Mouse (Mus musculus) forebrain, postnatal 0 days (tissue): ENCODE results near the gene Fhad1. TPM values are rescaled to one million over a fixed set of nuclear protein-coding genes. Genes with fewer than 3 reads are reported as not detected.

ENCODE experiments used
- ATAC-seq: fragments of 200-750 bp; cut with Nextera tagmentation; 2 replicates; pipeline ENCODE4 v1.8.0; 2017; ENCODE audit warnings: mild to moderate bottlenecking, moderate library complexity
- DNase-seq: peaks from one replicate; pipeline ENCODE4 v3.0.0-alpha.2; 2015
- H3K27ac ChIP-seq: fragments of 300-500 bp; sonication (generic); 2 replicates; pipeline ENCODE4 v1.5.1; 2014; ENCODE audit warnings: low read depth, mild to moderate bottlenecking, antibody characterized with exemption, low read length, moderate library complexity, mixed read lengths
- H3K27me3 ChIP-seq: fragments of 300-500 bp; sonication (generic); 2 replicates; pipeline ENCODE4 v1.6.1; 2014; ENCODE audit warnings: mild to moderate bottlenecking, low read length, mixed read lengths; ENCODE audit not compliant: insufficient read depth
- H3K36me3 ChIP-seq: fragments of 300-500 bp; sonication (generic); 2 replicates; pipeline ENCODE4 v1.6.1; 2014; ENCODE audit warnings: mild to moderate bottlenecking, moderate library complexity; ENCODE audit not compliant: insufficient read depth
- H3K4me1 ChIP-seq: fragments of 300-500 bp; sonication (generic); 2 replicates; pipeline ENCODE4 v1.6.1; 2014; ENCODE audit warnings: antibody characterized with exemption; ENCODE audit not compliant: insufficient read depth
- H3K4me2 ChIP-seq: fragments of 300-500 bp; sonication (generic); 2 replicates; pipeline ENCODE4 v1.6.1; 2014; ENCODE audit warnings: low read depth, mild to moderate bottlenecking, moderate library complexity
- H3K4me3 ChIP-seq: fragments of 300-500 bp; sonication (generic); 2 replicates; pipeline ENCODE4 v1.5.1; 2014; ENCODE audit warnings: low read depth, low read length, mixed read lengths
- H3K9ac ChIP-seq: fragments of 300-500 bp; sonication (generic); 2 replicates; pipeline ENCODE4 v1.6.1; 2014; ENCODE audit warnings: mild to moderate bottlenecking
- H3K9me3 ChIP-seq: fragments of 300-500 bp; sonication (generic); 2 replicates; pipeline ENCODE4 v1.6.1; 2016; ENCODE audit warnings: low read length
- CTCF ChIP-seq: sonication (generic); IDR thresholded peaks from 2 replicates; pipeline ENCODE4 v1.5.1; 2016; ENCODE audit warnings: antibody characterized with exemption, control low read depth, low read depth
- WGBS: fragments of 180-500 bp; shearing (Covaris S2); extraction: QIAGEN DNeasy Blood & Tissue Kit; methylation state at CpG from one replicate; pipeline ENCODE4 v1.1.7; 2014; 5-methylcytosine and 5-hydroxymethylcytosine counted together
- polyA plus RNA-seq: library from polyadenylated mRNA; unstranded; fragments of >200 nt; fragmentation: Nextera tagmentation; extraction: Ambion mirVana; gene quantifications from 2 replicates; pipeline ENCODE4 v1.2.1, GENCODE M21; 2015
- total RNA-seq: library from RNA; depleted of rRNA; stranded (reverse); fragments of >200 nt; gene quantifications from 2 replicates; pipeline ENCODE4 v1.2.3, GENCODE M21; 2014

Gene Fhad1
- total and polyA plus RNA-seq, 2 experiments from 2014 or later, result 3.9 to 4.6 TPM

DNA sequence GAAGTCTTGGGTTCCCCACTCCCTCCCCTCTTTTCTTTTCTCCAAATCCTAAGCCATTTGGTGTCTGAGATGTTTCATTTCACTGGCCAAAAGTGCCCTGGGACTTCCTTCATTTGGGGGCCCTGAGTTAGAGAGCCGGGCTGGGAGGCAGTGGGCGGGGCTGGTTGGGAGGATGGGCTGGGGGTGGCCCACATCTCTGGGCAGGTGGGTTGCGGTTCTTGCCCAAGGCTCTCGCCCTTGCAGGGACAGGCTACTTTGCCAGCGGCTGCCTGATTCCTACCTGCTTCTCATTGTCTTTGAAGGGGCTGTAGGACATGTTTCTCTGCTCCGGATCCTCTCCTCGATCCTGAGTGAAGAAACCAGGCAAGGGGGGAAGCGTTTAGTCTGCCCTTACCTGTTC is 116.0 kb downstream of the Fhad1 start:
- Histone ChIP-seq H3K9ac (no peak overlapping the region), H3K4me2 (no peak overlapping the region), H3K36me3 (no peaks in the 10 kb centered on the region), H3K9me3 (no peaks in the 10 kb centered on the region), H3K4me3 (no peak overlapping the region), H3K4me1 (peaks cover 22% of the 10 kb centered on the region), H3K27ac (0 out of 2 replicates have a peak overlapping the region, but pooled peaks have one; percentile 15), H3K27me3 (no peaks in the 10 kb centered on the region)
- no peak for DNase-seq
- no peak for TF ChIP-seq CTCF
- ATAC-seq, result no peak
- 82% methylated on average over 8 of the region's 8 CpGs for WGBS

DNA sequence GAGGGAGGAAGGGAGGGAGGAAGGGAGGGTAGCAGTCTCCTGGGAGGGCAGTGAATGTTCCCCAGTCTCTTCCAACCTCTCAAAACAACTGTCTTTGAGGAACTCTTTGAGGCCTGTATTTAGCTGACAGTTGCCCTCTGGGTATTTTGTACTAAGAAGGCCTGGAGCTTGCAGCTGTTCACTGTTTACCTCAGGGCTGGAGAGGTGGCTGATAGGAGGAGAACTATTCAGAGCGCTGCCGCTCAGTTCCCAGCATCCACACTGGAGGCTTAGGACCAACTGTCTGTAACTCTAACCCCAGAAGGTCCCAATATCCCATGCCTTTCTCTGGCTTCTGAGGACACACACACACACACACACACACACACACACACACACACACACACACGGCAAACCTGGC is 117.0 kb downstream of the Fhad1 start:
- no peaks in the 10 kb centered on the region for H3K36me3 ChIP-seq
- H3K4me3 ChIP-seq, result no peak overlapping the region
- H3K27ac ChIP-seq, result peak overlapping the region; percentile 15; the same call in 1 of the 2 replicates
- WGBS, result 22% methylated on average over 3 of the region's 3 CpGs
- no peak overlapping the region for H3K9ac ChIP-seq
- no peaks in the 10 kb centered on the region for H3K27me3 ChIP-seq
- DNase-seq (no peak), ATAC-seq (0 out of 2 replicates have a peak, but pooled peaks have one; percentile 7)
- H3K9me3 ChIP-seq, result no peaks in the 10 kb centered on the region
- H3K4me1 ChIP-seq, result peaks cover 22% of the 10 kb centered on the region
- no peak overlapping the region for H3K4me2 ChIP-seq
- TF ChIP-seq CTCF, result no peak

DNA sequence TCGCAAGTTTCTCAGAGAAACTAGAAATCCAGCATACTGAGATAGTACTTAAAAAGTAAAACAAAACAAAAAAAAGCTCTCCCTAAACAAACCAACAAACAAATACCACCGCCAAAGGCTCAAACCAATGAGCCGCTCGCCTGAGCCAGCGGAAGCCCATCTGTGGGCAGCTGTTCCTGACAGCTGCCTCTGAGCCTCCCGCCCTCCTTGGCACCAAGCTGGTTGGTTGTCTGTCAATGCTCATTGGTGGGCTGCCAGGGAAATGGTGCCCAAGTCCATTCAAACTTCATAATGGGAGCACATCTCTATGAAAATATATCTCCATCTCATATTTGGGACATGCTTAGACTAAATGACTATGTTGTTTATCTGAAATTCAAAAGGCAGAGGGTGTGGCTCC is 117.7 kb downstream of the Fhad1 start:
- Histone ChIP-seq H3K9me3 (no peaks in the 10 kb centered on the region), H3K4me3 (no peak overlapping the region), H3K27ac (no peak overlapping the region)

DNA sequence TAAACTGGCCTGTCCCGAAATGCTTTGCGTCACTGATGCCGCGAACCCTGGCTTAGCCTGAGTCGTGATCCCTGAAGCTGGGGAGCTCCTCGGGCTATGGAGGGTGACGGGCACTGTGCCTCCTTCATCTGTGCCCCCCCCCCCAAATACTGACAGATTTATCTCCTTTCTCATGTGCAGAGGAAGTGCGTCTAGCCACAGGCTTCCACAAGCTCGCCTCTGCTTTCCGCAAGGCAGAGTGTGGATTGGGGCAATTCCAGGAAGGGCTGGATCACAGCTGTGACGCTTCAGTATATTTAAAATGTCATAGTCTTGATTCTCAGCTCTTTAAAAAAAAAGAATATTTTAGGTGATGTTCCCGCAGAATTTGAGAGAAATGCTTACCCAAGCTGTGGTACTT is 119.1 kb downstream of the Fhad1 start:
- WGBS, result 73% methylated on average over 12 of the region's 12 CpGs
- H3K4me1 ChIP-seq, result peaks cover 11% of the 10 kb centered on the region; the same call in 1 of the 2 replicates

More for the DNA sequence above, 117.7 kb downstream of the Fhad1 start:
- 31% methylated on average over 6 of the region's 6 CpGs for WGBS
- peak; percentile 52; the same call in 1 of the 2 replicates for ATAC-seq
- peak; percentile 76 for DNase-seq
- no peak overlapping the region for H3K4me2 ChIP-seq
- no peaks in the 10 kb centered on the region for H3K27me3 ChIP-seq
- TF ChIP-seq CTCF, result no peak
- no peak overlapping the region for H3K9ac ChIP-seq
- peaks cover 21% of the 10 kb centered on the region for H3K4me1 ChIP-seq
- H3K36me3 ChIP-seq, result no peaks in the 10 kb centered on the region

DNA sequence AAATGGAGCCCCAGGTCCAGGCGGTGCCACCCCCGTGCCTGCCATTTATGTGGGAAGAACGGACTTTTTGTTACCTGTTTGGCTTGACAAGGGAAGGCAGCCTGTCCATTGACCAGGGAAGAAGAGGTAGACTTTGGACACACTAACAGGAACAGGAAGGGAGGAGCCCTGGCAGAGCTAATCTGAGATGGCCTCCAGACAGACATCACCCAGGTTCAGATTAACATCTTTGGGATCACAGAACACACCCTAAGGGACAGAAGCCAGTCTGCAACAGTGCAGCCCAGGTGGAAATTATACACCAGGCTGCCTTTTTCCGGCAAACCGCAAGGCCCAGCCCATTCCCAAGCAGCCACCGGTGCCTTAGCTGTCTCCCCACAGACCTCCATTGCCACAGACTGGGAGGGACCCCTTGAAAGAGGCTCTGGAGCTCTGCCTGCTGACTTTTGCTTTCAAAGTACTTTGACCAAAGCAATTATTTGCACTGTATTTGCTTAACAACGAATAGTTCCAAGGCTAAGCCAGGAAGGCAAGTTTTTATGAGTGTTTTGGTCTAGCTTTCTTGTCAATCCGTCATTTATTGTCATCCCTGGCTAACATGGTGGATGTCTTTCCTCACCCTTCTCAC is 121.6 kb downstream of the Fhad1 start:
- no peak for TF ChIP-seq CTCF
- Histone ChIP-seq H3K4me1 (0 out of 2 replicates have a peak, but pooled peaks cover 4% of the 10 kb centered on the region), H3K9ac (no peak overlapping the region), H3K9me3 (no peaks in the 10 kb centered on the region), H3K27ac (no peak overlapping the region), H3K4me2 (no peak overlapping the region), H3K27me3 (no peaks in the 10 kb centered on the region), H3K36me3 (no peaks in the 10 kb centered on the region), H3K4me3 (no peak overlapping the region)
- DNase-seq, result no peak
- ATAC-seq, result no peak
- WGBS, result 89% methylated on average over 8 of the region's 8 CpGs

More for the DNA sequence above, 119.1 kb downstream of the Fhad1 start:
- Histone ChIP-seq H3K4me2 (no peak overlapping the region), H3K9me3 (no peaks in the 10 kb centered on the region), H3K4me3 (no peak overlapping the region), H3K9ac (no peak overlapping the region), H3K27me3 (no peaks in the 10 kb centered on the region), H3K36me3 (no peaks in the 10 kb centered on the region), H3K27ac (no peak overlapping the region)
- ATAC-seq, result no peak
- DNase-seq, result no peak
- TF ChIP-seq CTCF, result no peak

DNA sequence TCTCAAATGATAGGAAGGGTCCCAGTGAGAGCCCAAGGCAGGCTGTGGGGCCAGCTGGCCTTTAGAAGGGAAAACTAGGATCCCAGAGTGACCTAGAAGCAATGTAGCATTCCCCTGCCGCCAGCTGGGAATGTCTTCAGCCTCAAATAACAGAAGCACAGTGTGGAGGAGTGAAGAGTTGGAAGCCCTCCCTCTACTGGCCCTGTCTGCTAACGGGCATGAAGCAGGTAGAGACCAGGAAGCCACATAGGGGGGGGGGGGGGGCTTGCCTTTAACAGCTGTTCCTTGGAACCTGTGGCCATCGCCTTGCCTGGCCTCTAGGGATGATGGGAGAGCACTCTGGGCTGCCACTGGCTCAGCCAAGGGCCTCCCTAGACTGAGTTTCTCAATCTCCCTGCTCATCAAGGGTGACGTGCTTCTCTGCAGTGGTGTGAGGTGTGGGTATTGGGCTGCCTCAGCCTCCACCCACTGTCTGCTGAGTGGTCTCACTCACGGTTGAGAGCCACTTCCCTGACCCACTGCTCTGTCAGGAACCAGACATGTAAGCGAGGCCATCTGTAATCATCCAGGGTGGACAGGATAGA is 128.4 kb downstream of the Fhad1 start:
- Histone ChIP-seq H3K4me2 (no peak overlapping the region), H3K36me3 (no peaks in the 10 kb centered on the region), H3K4me1 (no peaks in the 10 kb centered on the region), H3K27me3 (no peaks in the 10 kb centered on the region), H3K4me3 (no peak overlapping the region), H3K9ac (no peak overlapping the region), H3K27ac (no peak overlapping the region), H3K9me3 (no peaks in the 10 kb centered on the region)
- TF ChIP-seq CTCF, result no peak
- no peak for DNase-seq
- 60% methylated on average over 6 of the region's 6 CpGs for WGBS
- no peak for ATAC-seq

DNA sequence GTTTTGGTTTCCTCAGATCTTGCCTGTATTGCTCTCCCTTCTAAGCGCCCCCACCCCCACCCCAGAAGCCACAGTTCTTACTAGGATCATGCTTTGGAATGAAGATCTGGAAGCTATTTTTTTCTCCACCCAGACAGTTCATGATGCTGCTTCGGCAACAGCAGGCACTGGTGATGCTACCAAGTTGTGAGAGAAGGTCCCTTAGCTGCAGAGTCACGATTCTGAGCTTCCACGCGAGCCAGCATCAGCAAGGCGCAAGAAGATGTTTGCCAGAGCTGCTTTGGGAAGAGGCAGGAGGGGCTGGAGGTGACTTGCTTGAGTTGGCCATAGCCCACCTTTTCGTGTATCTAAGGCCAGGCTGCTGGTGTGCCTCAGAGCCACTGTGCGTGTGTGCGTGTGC is 129.4 kb downstream of the Fhad1 start:
- Histone ChIP-seq H3K27me3 (no peaks in the 10 kb centered on the region), H3K4me2 (no peak overlapping the region), H3K4me1 (no peaks in the 10 kb centered on the region), H3K9me3 (no peaks in the 10 kb centered on the region), H3K27ac (no peak overlapping the region), H3K9ac (no peak overlapping the region), H3K36me3 (no peaks in the 10 kb centered on the region), H3K4me3 (no peak overlapping the region)
- no peak for ATAC-seq
- no peak for TF ChIP-seq CTCF
- WGBS, result 81% methylated on average over 9 of the region's 9 CpGs
- no peak for DNase-seq
